Mouse (Mus musculus) CD4-positive helper T cell, adult 2 months (primary cell): Measurements from ENCODE around the gene Kif13a.

Experiments used
- DNase-seq: peaks from one replicate; pipeline ENCODE4 v3.0.0-alpha.2; 2012; ENCODE audit warnings: low read depth, missing footprints, low spot score

The Kif13a gene

GRCm38 (mm10) chr13:46777461-46777860 lies 152.2 kb downstream of the Kif13a start:
- no peak for DNase-seq

GRCm38 (mm10) chr13:46776636-46777305 lies 152.9 kb downstream of the Kif13a start:
- no peak for DNase-seq

- DNase-seq, result no peak
These were observed 154.7 kb downstream of the Kif13a start for GRCm38 (mm10) chr13:46774998-46775397.

- DNase-seq, result no peak
These were observed 157.1 kb downstream of the Kif13a start for GRCm38 (mm10) chr13:46772581-46772980.

- no peak for DNase-seq
These were observed 164.3 kb downstream of the Kif13a start for GRCm38 (mm10) chr13:46765361-46765760.

- no peak for DNase-seq
These were observed 166.5 kb downstream of the Kif13a start for GRCm38 (mm10) chr13:46763210-46763609.

GRCm38 (mm10) chr13:46760921-46761320 lies 168.7 kb downstream of the Kif13a start:
- DNase-seq, result no peak

- no peak for DNase-seq
These were observed 170.3 kb downstream of the Kif13a start for GRCm38 (mm10) chr13:46759281-46759809.

GRCm38 (mm10) chr13:46758627-46759026 lies 171.0 kb downstream of the Kif13a start:
- no peak for DNase-seq

GRCm38 (mm10) chr13:46757946-46758345 lies 171.7 kb downstream of the Kif13a start:
- DNase-seq, result no peak

GRCm38 (mm10) chr13:46753294-46753693 lies 176.4 kb downstream of the Kif13a start:
- no peak for DNase-seq

- DNase-seq, result no peak
These were observed 177.0 kb downstream of the Kif13a start for GRCm38 (mm10) chr13:46752566-46753229.

GRCm38 (mm10) chr13:46748138-46748873 lies 181.4 kb downstream of the Kif13a start:
- no peak for DNase-seq

- no peak for DNase-seq
These were observed 185.8 kb downstream of the Kif13a start for GRCm38 (mm10) chr13:46743821-46744220.

GRCm38 (mm10) chr13:46742367-46742766 lies 187.3 kb downstream of the Kif13a start:
- DNase-seq, result no peak

- DNase-seq, result no peak
These were observed 190.2 kb downstream of the Kif13a start for GRCm38 (mm10) chr13:46739426-46739825.

- peak; percentile 30 for DNase-seq
These were observed 192.2 kb downstream of the Kif13a start for GRCm38 (mm10) chr13:46737482-46737881.

GRCm38 (mm10) chr13:46736479-46736865 lies 193.2 kb downstream of the Kif13a start:
- no peak for DNase-seq

GRCm38 (mm10) chr13:46735808-46736478 lies 193.7 kb downstream of the Kif13a start:
- peak; percentile 90 for DNase-seq

GRCm38 (mm10) chr13:46735219-46735807 lies 194.4 kb downstream of the Kif13a start:
- no peak for DNase-seq

GRCm38 (mm10) chr13:46729998-46730397 lies 199.7 kb downstream of the Kif13a start:
- DNase-seq, result no peak
